Mouse (Mus musculus) adrenal gland, adult 2 months (tissue): ENCODE results near the gene Arl3. TPM values are rescaled to one million over a fixed set of nuclear protein-coding genes. Genes with fewer than 3 reads are reported as not detected.

Experiments
- DNase-seq: peaks from one replicate; pipeline ENCODE4 v3.0.0; 2021
- long read RNA-seq: library from polyadenylated mRNA; stranded (forward); transcript quantifications from one replicate; pipeline ENCODE4 v2.0.0, GENCODE M21; 2021
- polyA plus RNA-seq: library from polyadenylated mRNA; depleted of rRNA; stranded (reverse); fragments of >200 nt; gene quantifications from 2 replicates; pipeline ENCODE4 v1.2.3, GENCODE M21; 2012; rRNA removed
- total RNA-seq, 2 experiments: library from RNA; stranded (reverse); gene quantifications; 2 replicates each; pipeline ENCODE4 v1.2.3; 2021

The Arl3 gene
- total RNA-seq (10 to 100 TPM; 51.6 to 75.1 TPM), polyA plus RNA-seq (11.7 and 12.2 TPM in 2 replicates)
- long read RNA-seq, transcript Arl3-201 (6 exons, 843 nt): major isoform, 59 of 65 reads
- long read RNA-seq, partial matches to known transcripts: 5 of 65 reads
- long read RNA-seq, other reads (novel, unspliced or antisense): 1 of 65 reads

GRCm38 (mm10) chr19:46572951-46573937, at the start of gene Arl3, which contains the start of gene Sfxn2:
TSS of gene Arl3 (minus strand) at chr19:46573198.
TSS of gene Sfxn2 (plus strand) at chr19:46573365.
- peak; percentile 97 for DNase-seq

- no peak for DNase-seq
Measured at GRCm38 (mm10) chr19:46622659-46623193, 49.7 kb upstream of the Arl3 start.

- DNase-seq: no peak
Measured at GRCm38 (mm10) chr19:46621236-46622183, 48.5 kb upstream of the Arl3 start.

- no peak for DNase-seq
Measured at GRCm38 (mm10) chr19:46620016-46620808, 47.2 kb upstream of the Arl3 start.

GRCm38 (mm10) chr19:46619518-46619917, 46.5 kb upstream of the Arl3 start:
- no peak for DNase-seq

GRCm38 (mm10) chr19:46619001-46619400, 46.0 kb upstream of the Arl3 start:
- DNase-seq: peak; percentile 60

GRCm38 (mm10) chr19:46618322-46618721, 45.3 kb upstream of the Arl3 start:
- no peak for DNase-seq

GRCm38 (mm10) chr19:46617361-46617760, 44.4 kb upstream of the Arl3 start:
- DNase-seq: no peak

- no peak for DNase-seq
Measured at GRCm38 (mm10) chr19:46616378-46616777, 43.4 kb upstream of the Arl3 start.

GRCm38 (mm10) chr19:46608158-46608557, 35.2 kb upstream of the Arl3 start:
- no peak for DNase-seq

GRCm38 (mm10) chr19:46607424-46607823, 34.4 kb upstream of the Arl3 start:
- no peak for DNase-seq

- peak; percentile 56 for DNase-seq
Measured at GRCm38 (mm10) chr19:46606718-46607117, 33.7 kb upstream of the Arl3 start.

- peak; percentile 75 for DNase-seq
Measured at GRCm38 (mm10) chr19:46602406-46602805, 29.4 kb upstream of the Arl3 start.

- peak; percentile 65 for DNase-seq
Measured at GRCm38 (mm10) chr19:46601491-46601890, 28.5 kb upstream of the Arl3 start.

- peak; percentile 81 for DNase-seq
Measured at GRCm38 (mm10) chr19:46600371-46600770, 27.4 kb upstream of the Arl3 start.

GRCm38 (mm10) chr19:46599375-46600256, 26.6 kb upstream of the Arl3 start:
- DNase-seq: peak; percentile 64

GRCm38 (mm10) chr19:46598720-46599252, 25.8 kb upstream of the Arl3 start, which contains the start of gene Wbp1l:
TSS of gene Wbp1l (plus strand) at chr19:46599084.
- peak; percentile 99 for DNase-seq

- no peak for DNase-seq
Measured at GRCm38 (mm10) chr19:46598187-46598586, 25.2 kb upstream of the Arl3 start.

- no peak for DNase-seq
Measured at GRCm38 (mm10) chr19:46592751-46593439, 19.9 kb upstream of the Arl3 start.
